Mouse (Mus musculus) kidney, postnatal 10 days (tissue): ENCODE measurements around the gene Golga7b.

ENCODE experiments used
- DNase-seq: peaks from one replicate; pipeline ENCODE4 v3.0.0; 2021; ENCODE audit warnings: mixed read lengths

Gene Golga7b

DNA sequence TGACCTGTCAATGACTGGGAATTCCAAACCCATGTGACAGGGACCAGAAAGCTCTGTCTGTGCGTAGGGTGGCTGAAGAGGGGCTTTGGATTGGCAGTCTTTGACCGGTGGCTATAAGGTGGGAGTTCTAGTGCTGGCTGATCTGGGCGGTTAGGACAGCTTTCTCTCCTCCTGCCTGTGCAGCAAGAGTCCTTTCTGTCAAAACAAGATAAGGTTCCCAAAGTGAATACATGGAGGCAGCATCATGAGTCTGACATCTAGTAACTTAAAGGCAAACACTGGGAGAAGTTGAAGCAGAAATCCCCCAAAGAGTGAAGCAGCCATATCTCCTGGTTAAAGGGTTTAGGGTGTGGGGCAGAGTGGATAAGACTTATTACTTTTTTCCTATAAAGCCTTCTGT, at the start of gene Golga7b:
Gene Golga7b (plus strand): TSS at position 56 of the 400 bp plus-strand sequence.
- DNase-seq: no peak

DNA sequence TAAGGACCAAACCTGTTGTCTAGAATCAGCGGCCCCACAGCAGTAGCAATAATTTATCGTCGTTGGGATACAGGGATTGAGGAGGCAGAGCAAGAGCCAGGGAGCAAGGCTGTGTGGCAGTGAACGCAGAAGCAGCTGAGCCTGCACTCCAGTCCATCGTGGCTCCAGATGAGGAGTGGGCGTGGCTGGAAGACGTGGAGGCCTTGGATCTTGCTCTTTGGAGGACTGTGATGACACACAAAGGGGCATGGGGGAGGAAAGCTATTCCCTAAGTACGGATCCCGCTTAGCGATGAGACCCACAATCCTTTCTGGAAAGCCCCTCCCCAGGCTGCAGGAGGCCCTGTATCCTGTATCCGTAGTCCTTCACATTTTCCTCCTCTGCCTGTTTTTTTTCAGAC, 49.3 kb upstream of the Golga7b start:
- peak; percentile 31 for DNase-seq

DNA sequence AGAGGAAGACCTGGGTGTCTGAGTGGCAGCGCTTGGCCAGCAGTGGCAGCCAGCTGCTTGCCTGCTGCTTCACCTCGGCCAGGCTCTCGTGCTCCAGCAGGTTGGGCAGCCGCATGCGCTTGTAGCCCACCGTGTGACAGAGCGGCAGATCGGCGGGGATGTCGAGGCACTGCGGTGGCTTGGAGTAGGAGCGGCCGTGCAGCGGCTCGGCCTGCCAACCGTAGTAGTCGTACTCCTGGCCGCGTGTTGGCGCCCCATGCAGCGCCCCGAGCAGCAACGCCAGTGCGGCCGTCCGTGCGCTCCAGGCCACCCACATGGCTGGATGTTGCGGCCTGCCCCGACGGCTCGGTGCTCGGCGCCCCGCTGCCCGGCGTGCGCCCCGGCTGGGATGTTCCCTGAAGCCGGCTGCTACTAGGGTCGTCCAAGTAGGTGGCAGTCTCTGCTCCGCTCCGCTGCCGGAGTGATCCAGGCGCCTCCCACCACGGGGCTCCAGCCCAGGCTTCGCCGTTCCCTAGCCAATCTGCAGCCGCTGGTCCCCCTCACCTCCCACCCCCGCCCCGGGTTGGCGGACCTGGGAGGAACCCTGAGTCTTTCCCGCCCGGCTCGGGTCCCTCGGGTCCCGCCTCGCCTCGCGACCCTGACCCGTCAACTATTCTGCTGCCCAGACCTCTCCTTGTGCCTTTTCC, 45.5 kb upstream of the Golga7b start, which contains the start of gene Sfrp5:
Gene Sfrp5 (minus strand): TSS at position 557 of the 686 bp plus-strand sequence.
- no peak for DNase-seq

DNA sequence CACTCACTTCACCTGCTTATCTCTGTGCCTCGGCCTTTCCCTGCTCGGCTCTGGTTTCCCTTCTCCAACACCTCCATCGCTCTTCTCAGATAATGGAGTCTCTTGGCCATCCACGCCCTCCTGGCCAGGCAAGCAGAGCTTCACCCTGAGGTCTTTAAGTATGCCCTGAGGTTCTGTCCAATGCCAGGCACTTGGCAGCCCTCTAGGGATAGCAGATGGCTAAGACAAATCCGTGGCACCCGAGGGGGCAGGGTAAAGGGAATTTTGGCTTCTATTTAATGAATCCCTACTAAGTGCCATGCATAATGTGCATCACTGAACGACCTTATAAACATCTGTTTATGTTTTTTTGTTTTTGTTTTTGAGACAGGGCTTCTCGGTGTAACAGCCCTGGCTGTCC, 44.9 kb upstream of the Golga7b start:
- DNase-seq: no peak

DNA sequence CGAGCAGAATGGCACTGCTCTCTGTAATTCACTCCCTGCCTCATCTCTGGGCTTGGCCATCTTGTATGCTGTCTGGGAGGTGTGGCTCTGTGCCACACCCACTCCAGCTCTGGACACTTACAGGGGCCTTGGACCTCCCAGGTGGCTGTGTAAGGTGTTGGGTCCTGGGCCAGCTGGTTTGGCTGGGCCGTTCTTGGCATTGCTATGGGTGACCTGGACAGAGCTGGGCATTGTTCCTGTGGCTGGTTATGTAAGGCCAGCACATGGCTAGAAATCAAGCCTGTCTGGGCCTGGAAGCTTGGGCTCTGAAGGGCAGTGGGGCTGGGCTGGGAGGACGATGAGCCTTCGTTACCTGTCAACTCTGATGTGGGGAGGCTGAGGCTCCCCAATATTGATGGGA, 43.1 kb upstream of the Golga7b start:
- DNase-seq: no peak

DNA sequence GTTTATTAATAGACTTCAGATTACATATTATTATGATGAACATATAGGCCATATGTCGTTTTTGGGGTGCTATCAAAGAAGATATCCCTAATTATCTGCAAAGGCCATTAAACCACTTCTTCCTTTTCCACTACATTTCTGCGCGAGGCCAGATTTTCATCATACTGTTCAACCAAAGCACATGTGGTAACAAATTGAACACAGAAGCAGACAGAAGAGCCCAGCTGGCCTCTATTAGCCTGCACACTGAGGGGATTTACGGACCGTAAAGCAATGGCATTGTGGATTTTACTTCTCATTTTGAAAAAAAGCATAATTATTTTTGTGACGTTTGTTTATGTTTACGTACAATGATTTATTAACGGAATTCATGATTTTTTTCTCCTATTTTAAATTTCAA, 42.2 kb upstream of the Golga7b start:
- DNase-seq: no peak

DNA sequence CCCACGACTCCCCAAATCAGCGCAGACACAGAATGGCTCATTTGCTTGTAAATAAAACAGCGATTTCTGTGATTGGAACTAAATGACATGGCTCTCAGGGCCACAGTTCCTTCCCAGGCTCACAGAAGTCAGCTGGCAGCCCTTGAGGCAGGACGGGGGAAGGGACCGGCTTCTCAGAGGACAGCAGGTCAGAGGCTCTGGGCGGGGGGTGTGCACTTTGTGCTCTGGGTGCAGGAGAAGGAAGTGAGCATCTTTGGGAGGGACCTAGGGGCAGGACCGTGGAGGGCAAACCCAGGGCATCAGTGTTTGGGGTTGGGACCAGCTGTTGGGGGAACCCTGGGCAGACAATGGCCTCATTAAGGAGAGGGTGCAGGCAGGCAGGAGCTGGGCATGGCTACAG, 37.9 kb upstream of the Golga7b start:
- DNase-seq: no peak

DNA sequence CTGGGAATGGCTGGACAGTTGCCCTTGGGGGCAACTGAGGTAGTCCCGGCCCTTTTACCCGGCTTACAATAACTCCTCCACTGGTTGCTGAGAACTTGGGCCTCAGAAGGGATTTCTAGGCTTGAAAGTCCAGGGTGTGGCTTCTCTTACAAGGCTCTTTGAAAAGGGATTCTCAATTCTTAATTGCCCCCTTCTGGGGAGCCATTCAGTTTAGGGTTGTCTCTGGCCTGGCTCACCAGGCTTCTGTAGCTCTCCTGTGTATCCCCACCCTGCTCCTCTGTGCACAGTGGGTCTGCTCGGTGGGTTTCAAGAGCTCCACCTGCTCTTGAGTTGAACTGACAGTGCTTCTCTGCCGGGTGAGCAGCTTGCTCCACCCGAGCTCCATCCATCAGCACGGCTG, 37.4 kb upstream of the Golga7b start:
- DNase-seq: no peak

DNA sequence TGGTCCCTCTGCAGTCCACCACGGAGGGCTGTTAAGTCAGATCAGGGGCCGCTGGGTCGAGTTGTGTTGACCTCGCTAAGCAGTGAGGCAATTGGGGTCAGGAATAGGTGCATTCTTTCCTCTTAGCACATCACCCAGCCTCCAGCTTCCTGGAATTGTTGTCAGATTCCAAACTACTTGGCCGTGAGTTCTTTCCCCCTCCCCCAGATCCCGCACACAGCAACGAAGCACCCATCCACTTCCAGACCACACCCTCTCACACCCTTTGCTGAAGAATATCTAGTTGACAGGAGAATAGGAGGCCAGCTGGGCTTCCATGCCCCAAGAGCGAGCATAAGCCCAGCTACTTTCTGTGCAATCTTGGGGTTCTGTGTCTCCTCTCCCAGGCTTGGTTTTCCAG, 35.4 kb upstream of the Golga7b start:
- no peak for DNase-seq

DNA sequence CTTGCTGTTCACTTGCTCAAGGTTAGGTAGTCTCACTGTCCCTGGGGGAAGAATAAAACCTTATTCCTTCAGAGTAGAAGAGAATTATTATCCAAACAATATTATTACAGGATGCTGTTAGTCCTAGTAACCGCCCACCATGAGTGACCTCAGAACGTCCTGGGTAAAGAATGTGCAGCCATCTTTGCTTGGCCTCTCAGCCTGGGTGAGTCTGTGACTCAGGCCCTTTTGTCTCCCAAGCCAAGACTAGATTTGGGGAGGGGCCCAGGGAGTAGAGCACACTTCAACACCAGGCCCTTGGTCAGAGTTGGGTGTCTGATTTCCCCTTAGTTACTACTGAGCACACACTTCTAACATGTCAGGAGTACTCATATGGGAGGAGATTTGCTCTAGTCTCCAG, 32.8 kb upstream of the Golga7b start:
- DNase-seq: no peak

DNA sequence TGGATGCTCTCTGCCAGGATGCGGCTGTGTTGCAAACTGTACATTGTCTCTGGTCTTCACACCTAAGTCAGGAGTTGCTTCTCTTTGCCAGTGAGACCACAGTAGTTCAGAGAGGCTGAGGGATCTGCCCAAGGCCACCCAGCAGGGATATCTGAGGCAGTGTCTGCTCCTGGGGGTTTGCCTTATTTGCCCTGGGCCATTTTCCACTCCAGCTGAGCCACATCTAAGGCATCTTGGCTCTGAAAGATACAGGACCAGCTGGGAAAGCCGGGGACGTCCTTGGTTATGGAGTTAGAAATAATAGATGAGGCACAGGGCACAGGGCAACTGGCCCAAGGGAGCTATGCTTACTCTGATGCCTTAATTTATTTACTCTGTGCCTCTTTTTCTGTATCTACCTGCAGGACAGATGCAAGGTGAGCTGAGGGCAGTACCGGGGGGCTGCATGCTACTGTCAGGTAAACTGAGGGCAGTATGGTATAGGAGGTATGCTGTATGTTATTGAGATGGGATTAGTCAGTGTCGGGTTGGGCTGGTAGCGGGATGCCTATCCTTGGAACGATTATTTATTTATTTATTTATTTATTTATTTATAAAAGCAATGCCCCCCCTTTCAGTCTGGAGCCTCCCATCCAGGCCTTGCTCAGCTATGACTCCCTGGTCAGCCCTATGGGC, 30.5 kb upstream of the Golga7b start:
- DNase-seq: no peak

DNA sequence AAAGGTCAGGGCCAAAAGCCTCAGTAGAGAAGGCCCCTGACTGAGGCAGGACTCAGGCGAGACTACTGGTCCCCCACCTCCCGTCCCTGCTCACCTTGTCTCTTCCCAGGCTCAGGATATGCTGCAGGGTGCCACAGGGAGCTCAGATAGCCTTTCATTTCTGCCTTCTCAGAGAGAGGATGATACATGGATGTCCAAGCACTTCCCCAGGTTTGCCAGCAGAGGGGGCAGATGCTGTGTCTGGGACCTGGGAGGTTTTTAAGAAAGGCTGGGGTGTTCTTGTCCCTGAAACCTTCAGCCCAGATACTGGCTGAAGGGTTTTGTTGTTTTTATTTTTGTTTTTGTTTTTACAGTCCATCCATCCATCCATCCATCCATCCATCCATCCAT, 30.0 kb upstream of the Golga7b start:
- DNase-seq: peak; percentile 23

DNA sequence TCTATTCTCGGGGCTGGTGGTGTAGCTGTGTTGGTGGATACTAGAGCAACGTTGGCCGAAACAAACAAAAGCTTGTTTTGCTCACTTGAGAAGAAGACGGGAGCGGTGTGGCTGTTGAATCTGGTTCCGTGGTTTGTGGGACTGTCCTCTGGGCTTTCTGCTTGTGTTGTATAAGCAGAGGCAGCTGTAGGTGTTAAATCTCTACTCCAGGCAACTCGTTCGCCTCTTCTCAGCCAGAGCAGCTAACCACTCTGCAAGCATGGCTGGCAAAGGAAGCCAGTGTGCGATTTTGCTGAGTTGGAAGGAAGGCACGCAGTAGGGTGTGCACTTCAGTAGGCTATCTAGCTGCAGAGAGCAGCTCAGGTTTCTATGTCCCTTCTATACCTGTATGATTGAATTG, 20.9 kb upstream of the Golga7b start:
- DNase-seq: no peak

DNA sequence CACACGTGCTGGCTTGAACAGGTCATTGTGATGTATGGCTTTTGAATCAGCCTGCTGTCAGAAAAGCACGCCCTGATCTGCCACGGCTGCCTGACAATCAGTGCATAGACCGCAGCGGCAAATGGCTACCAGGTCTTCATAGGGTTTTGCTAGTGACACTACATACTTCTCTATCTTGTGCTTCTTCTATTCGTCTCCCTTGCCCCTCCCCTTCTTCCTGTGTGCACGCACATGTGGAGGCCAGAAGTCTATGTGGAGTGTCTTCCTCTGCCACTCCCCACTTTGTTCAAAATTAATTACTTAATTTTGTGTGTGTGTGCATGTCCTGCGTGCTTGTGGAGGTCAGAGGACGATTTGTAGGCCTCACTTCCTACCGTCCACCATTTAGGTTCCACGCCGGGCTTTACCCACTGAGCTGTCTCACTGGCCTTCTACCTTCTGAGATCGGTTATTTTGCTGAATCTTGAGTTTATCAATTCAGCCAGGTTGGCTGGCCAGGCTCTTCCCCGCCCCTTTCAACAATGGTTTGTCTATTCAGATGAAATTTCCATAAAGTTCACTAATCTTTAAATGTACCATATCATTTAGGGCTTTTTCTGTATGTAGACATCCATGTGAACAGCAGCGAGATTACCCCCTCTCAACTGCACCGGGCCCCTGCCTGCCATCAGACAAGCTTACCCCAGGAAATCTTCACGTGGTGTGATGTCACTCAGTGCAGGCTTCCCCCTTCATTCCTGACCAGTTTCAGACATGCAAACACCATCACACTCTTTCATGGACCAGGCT, 17.7 kb upstream of the Golga7b start:
- no peak for DNase-seq

DNA sequence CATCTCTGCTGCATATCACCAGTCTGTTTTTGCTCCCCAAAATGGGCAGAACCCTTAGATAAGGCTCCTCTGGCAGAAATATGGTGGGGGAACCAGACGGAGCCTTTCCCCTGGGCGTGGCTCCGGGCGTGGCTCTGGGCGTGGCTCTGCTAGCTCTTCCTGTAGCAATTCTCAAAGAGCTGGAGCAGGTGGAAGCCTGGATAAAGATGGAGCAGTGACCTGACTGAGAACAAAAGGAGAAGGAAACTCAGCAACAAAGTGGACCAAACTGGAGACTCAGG, 17.1 kb upstream of the Golga7b start:
- DNase-seq: no peak

DNA sequence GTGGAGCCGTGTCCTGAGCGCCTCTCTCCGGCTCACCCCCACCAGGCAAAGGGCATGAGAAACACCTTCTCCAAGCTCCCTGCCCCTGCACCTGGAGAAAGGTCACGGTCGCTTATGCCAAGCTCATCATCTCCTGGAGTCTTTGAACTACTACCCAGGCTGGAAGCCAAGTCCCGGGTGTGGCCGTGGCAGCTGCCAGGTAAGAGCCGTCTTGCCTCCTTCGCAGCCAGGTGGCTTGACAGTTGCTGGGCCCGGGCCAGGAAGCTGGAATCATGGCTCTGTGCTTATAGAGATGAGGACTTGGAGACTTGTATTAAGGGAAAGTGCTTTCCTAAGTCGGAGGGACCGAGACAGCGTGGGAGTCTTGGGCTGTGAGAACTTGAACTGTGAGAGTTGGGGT, 16.4 kb upstream of the Golga7b start:
- DNase-seq: no peak

DNA sequence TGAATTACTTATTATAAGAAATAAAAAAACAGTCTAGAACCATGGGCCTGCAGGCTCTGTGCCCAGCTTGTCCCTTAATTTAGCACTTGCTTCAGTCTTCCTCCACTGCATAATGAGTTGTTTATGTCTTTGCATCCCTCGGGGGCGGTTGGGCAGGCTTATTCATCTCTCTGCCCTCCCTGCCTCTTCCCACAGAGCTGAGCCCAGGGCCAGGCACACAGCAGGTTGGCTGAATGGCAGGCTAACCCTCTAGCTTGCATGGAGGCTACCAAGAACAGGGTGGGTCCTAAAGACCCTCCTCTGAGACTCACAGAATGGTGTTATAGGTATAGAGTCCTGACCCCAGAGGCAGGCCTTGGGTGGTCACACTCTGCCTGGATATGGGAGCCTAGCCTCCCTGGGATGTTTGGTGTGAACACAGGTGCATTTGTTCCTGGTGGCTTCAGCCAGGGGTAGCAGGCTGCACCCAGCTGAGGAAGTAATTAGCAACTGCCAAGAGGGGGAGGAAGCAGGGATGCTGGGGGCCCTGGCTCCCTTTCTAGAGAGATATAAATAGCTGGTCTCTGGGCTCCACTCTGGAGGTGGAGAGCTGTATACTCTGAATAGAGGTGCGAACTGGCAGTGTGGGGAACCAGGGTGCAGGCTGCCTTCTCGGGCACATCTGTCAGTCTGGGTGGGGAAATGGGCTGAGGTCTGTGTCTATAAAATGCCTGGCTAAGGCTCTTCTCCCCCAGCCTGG, 9.6 kb upstream of the Golga7b start:
- no peak for DNase-seq

DNA sequence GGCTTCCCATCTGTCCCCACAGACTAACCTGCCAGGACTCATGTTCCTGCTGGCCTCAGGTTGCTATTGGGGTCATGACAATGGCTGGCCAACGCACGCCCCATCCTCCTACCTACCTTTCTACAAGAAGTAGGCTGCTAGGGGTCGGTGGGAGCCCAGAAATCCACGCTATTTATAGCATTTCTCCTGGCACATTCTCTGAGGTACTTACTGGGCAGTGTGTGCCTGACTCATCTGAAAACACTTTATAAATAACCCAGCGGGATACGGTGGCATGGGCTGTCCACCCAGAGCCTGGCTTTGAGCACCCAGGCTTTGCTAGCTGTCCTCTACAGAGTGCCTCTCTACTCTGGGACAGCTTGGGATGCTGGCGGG, 9.0 kb upstream of the Golga7b start:
- no peak for DNase-seq

DNA sequence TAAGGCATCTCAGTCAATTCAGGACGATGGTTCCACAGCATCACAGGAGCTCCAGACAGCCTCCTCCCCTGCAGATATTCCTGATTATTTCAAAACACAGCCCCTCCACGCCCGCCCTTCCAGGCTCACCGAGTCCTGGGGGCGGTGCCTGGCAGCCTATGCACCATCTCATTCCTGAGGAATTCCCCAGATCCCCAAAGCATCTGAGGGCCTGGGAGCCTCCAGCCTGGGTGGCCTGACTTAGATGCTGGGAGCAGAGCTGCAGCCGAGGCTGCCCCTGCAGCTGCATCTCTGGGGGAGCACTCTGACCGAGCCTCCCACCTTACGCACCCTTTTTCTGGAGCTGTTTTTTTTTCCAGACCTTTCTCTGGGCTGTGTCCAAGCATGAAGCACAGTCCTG, 6.5 kb upstream of the Golga7b start:
- no peak for DNase-seq

DNA sequence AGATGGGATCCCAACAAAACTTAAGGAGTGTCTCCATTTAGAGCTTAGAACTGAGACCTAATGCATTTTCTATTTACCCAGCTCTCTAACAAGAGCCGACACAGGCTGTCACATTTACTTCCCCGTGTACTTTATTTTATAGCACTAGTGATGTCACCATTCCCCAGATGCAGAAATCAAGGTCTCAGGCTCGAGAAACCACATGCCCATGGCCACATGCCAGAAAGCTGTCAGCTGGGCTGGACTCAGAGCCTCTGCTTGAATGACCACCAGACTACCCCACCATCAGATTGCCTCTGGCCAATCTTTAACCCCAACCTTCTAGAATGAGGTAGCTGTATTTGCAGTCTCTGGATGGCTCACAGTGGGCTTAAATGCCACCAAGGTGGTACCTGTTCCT, 4.0 kb upstream of the Golga7b start:
- no peak for DNase-seq

DNA sequence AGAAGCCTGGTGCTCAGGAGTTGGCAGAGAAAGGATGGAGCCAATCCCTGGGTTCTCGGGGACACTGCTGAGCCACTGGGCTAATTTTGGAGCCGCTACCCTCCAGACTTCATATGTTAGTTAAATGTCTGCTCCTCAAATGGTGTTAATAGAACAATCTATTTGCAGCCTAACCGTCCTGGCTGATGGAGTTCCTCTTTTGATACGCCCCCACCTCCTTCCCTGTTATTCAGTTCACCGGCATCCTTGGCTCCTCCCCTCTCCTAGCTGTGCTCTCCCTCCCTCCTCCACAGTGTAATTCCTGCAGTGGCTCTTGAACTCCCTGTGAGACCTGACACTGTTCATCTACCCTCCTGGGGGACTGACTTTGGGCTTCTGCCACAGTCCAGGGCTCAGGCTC, 748 bp upstream of the Golga7b start:
- DNase-seq: no peak

DNA sequence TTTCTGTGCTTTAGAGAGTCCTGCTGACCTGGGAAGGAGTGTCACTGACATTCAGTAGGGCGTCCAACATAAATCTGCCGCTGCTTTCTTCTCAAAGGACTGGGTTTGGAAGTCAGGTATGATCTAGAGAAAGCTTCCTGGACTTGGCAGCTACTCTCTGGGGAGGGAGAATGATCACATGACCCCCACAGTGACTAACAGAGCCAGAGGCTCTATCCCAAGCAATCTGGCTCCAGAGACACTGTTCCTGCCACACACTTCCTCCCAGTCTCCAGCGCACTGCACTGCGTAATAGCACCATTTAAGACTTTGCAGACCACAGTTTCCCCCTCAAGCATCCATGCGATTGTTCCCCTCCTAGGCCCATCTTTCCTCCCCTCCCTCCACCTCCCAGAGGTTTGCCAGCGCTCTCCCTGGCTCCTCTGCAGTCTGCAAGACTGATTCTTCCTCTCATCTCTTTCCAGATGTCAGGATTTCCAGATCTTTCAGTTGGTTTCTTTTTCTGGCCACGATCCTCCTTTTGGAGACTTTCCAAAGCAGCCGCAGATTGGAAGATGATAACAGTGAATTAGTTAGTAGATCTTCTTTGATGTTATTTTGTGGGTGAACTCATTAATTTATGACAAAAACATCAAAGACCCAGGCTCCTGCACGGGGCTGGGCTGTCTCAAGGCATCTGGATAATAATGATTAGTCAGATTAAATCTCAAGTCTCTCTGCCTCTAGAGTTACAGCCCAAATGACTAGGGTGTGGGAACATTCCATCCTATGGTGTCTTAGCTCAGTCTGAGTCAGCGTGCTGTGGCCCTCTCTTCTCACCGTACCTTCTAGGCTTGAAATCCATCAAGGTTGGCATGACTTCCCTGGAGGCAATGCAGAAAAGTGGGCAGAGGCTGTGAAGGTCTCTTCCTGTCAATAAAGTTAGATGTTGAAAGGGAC, 2.9 kb downstream of the Golga7b start:
- no peak for DNase-seq

DNA sequence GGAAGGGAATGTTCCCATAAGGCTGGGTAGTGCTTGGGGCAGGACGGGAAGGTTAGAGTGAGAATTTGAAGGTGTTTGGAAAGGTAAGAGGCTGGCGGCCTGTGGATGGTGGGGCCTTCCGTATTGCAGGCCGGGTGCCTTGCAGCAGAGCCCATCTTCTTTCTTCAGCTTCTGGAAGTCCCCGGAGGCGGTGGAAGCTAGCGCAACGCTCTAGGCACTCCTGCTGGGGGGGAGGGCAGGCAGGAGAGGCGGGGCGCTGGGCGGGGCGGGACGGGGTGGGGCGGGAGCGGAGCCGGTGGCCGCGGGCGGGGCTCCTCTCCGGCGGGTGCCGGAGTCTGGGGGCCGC, 8.0 kb downstream of the Golga7b start:
- no peak for DNase-seq
